Mouse (Mus musculus): ENCODE results near the gene Cfb.

Gene Cfb

DNA sequence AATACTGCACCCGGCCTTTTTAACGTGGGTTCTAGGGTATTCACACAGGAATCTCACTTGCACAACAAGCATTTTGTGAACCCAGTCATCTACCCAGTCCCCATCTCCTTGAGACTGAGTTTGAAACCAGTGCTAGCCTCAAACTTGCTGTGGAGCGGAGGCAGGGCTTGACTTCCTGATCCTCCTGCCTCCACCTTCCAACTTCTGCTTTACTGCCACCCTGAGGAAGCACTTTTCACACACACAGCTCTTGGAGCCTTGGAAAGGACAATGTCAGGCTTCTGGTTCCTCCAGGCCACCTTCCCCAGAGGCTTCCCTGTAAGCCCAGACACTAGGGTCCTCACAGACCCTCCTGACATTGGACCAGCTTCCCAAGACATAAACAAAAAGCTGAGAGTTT, 21.0 kb upstream of the Cfb start:
- no peak for DNase-seq

DNA sequence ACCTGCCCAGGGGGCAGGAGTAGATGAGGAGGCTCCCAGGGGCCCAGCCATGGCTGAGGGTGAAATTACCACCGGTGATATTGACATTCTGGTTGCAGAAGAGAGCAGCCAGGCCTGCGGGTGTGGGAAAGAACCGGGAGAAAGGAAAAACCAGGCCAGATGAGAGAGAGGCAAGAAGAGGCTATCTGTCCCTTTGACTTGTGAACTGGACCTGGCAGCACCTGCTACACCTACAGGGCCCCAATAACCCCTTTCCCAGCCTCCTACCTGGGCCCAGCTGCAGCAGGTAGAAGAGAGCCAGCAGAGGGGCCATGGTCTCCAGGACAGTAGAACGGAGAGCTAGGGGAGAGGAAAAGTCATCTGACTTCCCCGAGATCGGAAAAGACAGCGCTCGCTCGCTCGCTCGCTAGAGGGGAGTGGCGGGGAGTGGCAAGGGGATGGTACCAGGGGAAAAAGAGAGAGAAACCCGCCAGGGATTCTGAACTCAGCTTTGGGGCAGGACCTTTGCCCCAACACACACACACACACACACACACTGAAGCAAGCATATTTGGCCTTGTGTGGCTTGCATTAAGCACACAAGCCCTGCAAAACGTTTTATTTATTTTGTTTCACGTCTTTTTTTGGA, 19.5 kb upstream of the Cfb start, which contains the start of gene Gm20547:
Gene Gm20547, minus strand, starts transcription at position 360 of the 628 bp plus-strand sequence.
- no peak for DNase-seq

DNA sequence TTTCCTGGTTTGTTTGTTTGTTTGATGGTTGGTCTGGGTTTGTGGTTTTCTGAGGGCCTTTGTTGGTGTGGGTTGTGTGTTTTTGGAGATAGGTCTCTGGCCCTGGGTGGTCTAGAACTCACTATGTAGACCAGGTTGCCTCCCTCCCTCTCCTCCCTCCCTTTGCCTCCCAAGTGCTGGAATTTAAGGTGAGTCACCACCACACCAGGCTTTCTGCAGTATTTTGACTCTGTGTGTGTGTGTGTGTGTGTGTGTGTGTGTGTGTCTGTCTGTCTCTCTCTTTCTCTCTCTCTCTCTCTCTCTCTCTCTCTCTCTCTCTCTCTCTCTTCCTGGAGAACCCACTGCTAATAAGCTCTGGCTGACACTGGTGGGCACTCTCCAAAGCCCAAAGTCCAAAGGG, 18.8 kb upstream of the Cfb start:
- DNase-seq = no peak

DNA sequence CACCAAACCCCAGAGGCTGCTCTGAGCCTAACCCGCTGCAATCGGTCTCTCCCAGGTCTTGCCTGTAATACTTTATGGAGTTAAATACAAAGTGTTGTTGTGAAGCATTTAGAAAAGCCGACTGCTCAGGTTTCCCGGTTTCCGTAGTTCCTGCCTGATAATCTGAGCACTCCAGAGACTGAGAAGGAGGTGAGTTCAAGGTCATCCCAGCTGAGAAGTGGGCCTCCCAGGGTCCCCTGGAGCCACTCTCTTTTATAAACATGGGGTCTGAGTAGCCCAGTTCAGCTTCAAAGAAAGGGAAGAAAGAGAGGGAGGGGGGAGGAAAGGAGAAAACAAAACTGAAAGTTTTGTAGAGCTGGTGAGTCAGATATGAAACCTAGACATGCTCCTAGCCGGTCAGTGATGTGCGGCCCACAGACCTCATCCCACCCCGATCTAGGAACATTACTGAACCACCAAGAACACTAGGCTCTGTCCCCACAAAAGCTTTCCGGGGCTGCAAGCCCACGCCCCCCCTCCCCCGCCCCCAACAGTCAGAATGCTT, 17.1 kb upstream of the Cfb start, which contains the start of gene Zbtb12:
Gene Zbtb12, plus strand, starts transcription at position 148 of the 544 bp plus-strand sequence.
- DNase-seq = no peak

DNA sequence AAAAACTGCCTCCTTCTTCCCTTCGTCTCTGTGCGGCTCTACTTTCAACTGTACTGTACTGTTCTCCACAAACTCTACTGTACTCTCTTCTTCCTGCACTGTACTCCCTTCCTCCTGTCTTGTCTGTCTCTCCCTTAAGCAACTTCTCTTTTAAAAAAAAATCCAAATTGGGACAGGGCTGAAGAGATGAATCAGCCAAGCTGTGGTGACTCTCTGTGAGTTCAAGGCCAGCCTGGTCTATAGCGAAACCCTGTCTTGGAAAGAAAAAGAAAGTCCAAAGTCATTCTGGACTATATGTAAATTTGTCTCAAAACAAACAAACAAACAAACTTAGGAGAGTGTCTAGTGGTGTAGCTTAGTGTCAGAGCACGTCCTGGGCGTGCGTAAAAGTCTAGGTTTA, 12.0 kb upstream of the Cfb start:
- no peak for DNase-seq

DNA sequence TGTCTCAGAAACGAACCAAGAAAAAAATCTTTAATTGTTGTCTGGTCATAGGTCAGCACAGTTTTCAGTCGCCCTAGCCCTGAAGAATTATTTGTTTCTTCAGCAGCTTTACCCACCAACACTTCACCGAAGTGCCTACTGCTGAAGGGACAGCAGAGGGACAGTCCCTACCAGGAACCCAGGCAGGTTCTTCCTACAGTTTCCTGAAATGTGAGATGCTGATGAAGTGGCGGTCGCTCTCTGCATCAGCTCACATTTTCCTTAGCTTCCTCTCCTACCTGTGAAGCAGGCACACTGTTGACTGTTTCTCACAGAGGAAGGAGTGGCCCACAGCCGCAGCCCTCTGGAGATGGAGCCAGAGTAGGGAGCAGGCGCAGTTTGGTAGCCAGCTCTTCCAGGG, 3.7 kb upstream of the Cfb start:
- DNase-seq = no peak

DNA sequence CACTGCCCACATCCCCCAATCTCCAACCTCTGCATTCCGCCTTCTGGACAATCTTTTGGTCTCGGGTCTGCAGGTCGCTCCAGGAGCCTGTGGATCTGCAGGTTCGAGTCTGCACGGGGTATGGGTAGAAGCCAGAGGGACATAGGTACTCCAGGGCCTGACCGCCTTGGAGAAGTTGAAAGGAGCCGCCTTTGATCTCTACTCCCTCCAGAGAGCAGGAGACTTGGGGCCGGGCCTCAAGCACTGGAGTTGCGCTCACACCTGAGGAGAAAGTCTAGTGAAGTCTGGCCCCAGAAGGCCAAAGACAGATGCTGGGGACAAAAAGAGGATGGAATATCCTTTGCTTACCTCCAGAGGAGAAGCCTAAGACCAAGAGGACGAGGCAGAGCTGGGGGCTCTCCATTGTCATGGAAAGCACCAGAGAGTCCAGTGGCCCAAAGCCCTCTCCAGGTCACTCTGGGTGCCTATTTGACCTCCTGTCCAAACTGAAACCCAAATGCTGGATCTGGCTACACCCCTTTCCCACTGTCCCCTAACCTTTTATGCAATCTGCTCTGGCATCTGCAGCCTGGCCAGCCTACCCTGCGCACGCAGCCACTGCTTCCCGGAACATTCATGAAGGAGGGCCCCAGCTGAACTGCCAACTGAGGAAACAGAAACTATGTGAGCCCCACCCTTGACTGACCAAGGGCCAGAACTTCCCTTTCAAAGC, 458 bp downstream of the Cfb start:
- DNase-seq = no peak

DNA sequence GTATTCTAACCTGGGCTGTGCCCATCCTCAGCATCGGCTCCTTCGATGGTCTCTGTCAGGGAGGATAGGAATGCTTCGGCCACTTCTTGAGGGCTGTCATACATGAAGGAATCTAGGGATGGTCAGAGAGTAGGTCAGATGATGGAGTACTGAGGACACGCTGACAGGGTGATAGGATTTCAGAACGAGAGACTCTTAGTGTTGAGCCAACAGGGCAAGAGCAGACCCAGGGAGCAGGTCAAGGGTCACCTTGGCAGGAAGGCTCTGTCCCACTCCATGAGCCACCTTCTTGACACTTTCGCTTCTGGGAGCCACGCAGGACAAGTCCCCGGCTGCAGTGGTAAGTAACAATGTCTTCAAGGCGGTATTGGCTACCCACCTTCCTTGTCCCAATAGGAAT, 1.8 kb downstream of the Cfb start:
- no peak for DNase-seq

DNA sequence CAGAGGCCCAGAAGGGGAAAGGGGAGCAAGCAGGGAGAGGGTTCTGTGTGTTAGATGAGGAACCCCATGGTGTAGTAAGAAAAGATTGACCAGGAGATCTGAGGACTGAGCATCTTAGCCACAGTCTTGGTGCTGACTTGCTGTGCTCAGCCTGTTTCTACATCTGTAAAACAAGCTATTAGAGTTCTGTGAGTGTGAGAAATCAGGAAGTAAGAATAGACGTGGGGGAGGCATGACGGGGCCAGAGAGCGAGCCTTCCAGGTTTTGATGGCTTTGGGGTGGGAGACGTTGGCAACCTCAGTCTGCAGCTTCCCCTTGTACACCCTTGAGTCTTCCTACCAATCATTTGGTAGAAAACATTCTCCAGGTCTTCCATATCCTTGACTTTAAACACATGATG, 3.6 kb downstream of the Cfb start:
- DNase-seq = no peak

DNA sequence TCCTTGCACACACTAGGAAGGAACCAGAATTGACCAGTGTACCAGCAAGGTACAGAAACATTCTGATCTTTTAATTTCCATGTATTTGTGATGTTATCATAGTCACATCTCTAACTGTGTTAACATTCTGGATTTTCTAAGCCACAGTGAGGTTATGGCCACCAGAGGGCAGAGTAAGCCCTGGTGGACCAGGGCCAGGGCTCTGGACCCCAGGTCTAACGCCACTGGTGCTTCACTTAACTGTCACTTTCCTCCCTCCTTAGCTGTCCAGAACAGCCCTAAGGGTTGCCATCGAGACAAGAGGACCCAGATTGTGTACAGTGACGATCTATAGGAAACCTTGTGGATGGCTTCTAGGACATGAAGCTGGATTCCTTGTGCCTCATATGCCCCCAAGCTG, 6.5 kb downstream of the Cfb start:
- peak; percentile 38 to 66 for DNase-seq

DNA sequence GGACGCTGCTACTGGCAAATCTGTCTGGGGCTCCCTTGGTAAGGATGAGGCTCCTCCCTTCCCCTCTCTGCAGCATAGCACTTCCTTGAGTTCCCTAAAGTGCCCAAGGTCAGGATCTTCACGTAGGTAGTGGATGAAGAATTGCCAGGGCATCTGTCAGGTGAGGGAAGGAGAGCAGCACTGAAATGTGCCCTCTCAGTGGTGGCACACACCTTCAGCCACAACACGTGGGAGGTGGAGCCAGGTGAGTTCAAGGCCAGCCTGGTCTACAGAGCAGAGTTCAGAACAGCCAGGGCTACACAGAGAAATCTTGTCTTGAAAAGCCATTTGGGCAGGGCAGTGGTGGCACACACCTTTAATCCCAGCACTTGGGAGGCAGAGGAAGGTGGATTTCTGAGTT, 7.6 kb downstream of the Cfb start:
- DNase-seq = no peak

DNA sequence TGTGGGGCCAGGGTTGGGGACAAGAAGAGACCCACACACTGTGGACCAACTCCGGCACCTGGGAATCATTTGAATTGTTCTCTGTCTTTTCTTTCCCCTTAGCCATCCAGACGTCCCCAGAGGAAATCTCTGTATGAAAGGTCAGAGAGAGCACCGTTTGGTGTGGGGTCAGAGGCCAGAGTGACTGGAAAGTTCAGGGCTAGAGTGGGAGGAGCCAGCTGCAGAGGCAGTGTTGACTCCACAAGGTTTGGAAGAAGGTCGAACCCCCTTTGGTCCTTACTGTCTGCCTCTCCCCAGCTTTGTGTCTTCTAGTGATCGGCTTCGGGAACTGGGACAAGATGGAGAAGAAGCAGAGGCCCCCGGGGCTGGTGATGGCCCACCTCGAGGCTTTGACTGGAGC, 8.8 kb downstream of the Cfb start:
- DNase-seq = no peak

DNA sequence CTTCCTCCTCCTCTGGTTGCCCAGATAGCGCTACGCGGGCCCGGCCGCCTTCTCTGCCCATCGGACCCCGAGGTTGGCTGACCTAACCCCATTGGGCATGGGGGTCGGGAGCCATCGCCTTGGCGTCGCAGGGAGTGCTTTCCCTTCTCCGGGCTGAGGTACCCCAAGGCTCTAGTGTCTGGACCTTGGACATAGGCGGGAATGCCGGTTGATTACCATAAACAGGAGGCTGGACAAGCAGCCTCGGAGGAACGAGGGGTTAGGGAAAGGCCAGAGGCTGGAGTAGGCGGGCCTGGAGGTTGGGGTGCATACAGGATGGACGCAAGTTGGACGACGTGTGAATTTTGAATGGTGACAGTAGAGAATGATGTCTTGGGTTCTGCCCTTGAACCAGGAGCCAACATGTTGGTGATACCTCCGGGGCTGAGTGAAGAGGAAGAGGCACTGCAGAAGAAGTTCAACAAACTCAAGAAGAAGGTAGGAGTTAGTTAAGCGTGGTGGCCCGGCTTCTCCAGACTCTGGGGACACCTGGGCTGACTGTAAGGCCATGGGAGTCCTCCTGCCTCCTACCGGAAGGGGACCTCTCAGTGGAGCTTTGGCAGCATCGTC, 11.7 kb downstream of the Cfb start:
- no peak for DNase-seq

DNA sequence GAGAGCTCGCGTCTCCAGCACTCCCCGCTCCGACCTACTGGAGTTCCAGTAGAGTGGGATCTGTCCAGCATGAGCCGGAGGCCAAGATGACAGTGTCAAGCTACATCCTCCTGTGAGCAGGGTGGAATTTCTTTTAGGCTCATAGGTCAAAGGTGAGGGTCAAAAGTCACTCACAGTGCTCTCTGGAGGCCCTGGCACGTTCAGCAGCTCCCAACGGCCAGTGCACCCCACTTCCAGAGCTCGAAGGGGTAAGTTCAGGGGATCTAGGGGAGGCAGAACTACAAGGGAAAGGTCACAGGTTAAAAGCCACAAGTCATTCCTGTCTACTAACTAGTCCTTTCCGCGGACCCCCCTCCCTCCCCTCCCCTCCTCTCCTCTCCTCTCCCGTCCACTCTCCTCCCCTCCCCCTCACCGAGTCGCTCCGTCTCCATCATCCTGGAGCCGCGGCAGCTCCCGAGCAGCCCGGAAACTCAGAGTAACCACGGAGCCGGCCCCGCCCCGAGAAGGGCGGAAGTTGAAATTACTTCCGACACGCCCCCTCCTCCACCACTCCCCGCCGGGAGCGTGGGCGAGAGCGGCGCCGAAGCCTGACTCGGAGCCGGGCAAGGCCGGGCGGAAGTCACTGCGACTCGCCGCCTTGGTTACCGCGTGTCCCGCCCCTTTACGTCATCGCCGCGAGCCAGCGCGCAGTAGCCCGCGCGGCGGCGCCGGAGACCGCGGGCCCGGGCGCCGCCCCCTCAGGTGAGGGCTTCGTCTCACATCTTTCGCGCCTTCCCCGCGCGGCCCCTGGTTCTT, 12.4 kb downstream of the Cfb start, which contains the start of the genes Skiv2l and Nelfe:
Gene Skiv2l, minus strand, starts transcription at position 489 of the 795 bp plus-strand sequence.
Gene Nelfe, plus strand, starts transcription at position 670 of the 795 bp plus-strand sequence.
- peak; percentile 98 to 99 for DNase-seq

DNA sequence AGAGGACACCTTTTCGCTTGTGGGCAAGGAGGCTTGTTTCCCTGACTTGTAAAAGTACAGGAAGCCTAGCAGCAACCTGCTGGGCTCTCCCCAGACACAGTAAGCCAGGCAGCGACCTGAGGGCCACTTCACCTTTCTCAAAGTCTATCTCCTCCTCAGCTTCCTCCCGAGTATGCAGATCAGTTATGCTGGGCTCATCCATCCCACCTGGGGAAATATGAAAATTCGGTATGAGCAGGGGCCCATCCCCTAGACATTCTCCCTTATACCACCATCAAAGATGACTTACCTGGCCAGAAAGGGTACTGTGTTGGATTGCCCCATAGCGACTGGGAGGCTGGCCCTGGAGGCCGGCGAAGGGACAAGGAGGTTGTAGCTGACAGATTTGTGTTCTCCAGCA, 14.7 kb downstream of the Cfb start:
- DNase-seq = peak in 1 of 2 experiments; percentile 2

DNA sequence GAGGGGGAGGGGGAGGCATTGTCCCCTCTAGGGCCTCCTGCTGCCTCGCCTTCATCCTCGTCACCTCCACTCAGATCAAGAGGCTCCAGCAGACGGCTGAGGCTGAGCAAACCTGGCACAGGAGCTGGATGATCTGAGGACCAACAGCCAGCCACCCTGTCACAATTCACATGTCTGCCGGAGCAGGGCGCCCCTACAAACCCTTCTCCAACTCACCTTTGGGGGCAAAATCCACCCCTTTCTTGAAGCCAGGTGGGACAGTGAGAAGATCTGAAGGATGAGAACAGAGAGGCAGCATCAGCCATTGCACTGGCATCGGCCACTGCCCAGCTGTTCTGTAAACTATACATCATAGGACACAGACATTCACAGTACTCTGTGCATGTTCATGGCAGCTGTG, 15.1 kb downstream of the Cfb start:
- DNase-seq = peak in 1 of 2 experiments; percentile 2

DNA sequence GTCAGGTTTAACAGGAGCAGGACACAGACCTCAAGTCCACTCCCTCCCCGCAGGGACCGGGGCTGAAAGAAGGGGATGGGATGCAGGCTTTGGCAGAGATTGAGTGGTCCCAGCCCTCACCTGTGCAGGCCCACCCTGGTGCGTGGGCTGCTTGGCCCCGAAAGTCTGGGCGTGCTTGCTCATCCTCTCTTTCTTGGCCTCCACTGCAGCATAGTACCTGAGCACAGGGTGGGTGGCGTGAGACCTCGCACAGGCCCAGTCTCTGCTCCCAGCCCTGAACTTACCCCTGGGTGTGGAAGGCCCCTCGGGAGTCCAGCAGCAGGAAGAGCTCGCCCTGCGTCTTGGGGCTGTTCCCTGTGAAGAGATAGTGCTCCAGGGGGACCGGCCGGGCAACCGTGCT, 17.4 kb downstream of the Cfb start:
- DNase-seq = no peak

DNA sequence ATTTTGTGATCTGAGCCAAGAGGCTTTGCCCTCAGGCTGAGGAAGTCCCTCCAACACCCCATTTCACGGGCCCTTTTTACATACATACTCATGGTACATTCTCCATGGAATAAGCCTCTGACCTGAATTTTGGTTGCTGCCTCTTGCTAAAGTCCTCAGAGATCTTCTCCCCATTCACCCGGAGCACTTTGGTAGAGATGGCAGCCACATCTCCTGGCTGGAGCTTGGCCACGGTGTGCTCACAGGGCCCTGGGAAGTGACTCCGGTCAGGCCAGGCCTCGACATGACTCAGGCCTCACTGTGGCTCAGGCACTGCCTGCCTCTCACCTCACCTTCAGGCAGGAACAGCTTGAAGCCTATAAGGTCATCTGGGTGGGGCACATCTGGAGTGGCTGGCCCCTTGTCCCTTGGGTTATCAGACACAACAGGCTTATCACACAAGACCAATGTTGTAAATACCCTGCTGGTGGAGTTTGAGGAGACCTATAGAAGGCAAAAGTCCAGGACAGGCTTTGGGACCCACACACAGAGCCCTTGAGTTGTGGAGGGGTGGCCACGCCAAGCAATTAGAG, 21.5 kb downstream of the Cfb start:
- no peak for DNase-seq

DNA sequence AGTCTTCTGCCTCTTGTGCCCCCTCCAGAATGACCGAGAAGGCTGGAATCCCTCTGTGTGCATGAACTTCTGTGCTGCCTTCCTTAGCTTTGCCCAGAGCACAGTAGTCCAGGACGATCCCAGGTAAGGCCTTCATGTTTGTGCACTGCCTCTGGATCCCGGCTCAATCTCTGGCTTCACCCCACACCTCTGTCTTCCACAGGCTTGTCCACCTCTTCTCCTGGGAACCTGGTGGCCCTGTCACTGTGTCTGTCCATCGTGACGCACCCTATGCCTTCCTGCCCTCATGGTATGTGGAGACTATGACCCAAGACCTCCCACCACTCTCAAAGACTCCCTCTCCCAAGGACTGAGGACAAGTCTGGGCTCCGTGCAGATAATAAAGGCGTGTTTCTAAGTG, 23.5 kb downstream of the Cfb start:
- no peak for DNase-seq

DNA sequence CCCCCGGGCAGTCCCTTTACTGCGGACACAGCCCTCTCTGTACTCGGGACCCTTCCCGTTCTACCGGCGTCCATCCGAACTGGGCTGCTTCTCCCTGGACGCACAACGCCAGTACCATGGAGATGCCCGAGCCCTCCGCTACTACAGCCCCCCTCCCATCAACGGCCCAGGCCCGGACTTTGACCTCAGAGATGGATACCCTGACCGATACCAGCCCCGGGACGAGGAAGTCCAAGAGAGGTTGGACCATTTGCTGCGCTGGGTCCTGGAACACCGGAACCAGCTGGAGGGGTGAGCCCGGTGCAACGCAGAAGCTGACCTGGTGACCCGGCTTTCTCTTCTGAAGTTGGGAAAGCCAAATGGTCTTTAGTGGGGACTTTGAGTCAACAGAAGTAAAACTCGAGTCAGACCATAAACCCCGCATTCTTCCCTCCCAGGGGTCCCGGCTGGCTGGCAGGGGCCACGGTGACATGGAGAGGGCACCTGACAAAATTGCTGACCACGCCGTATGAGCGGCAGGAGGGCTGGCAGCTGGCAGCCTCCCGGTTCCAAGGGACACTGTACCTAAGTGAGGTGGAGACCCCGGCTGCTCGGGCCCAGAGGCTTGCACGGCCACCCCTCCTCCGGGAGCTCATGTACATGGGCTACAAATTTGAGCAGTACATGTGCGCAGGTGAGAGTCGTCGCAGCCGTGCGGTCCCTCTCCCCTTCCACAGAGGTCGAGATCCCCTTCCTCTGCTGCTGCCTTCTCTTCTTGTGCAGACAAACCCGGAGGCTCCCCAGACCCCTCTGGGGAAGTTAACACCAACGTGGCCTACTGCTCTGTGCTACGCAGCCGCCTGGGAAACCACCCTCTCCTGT, 24.6 kb downstream of the Cfb start:
- DNase-seq = peak in 1 of 2 experiments; percentile 39

DNA sequence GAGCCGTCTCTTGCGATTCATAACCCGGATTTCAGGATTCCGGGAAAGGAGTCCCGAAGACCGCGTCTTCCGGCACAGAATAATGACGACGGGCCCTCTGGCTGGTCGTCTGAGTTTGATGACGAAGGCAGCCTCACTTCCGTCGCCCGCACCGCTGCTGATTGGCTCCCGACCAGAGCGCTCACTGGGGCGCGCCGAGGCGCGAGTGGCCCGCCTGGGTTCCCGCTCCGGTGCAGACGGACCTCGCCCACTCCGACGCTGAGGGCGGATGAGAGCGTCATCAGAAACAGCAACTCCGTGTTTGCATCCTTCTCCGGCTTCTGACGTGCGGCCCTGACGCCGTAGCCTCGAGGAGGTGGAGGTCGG, 25.5 kb downstream of the Cfb start, which contains the start of the genes Stk19 and Dxo:
Gene Stk19, minus strand, starts transcription at position 90 of the 366 bp plus-strand sequence.
Gene Dxo, plus strand, starts transcription at position 164 of the 366 bp plus-strand sequence.
- peak; percentile 98 for DNase-seq

Measured in cerebellum, postnatal 25 days (tissue).